Mouse (Mus musculus) embryonic facial prominence, embryonic 11.5 days (tissue): ENCODE data around the gene Slc25a34. TPM values are rescaled to one million over a fixed set of nuclear protein-coding genes. Genes with fewer than 3 reads are reported as not detected.

Experiments used
- ATAC-seq: fragments of 200-750 bp; cut with Nextera tagmentation; replicated peaks from 2 replicates; pipeline ENCODE4 v1.8.0; 2017; ENCODE audit warnings: low read depth; ENCODE audit not compliant: insufficient number of reproducible peaks, low FRiP score, low TSS enrichment
- DNase-seq: peaks from one replicate; pipeline ENCODE4 v3.0.0-alpha.2; 2015; ENCODE audit warnings: low spot score
- H3K27ac ChIP-seq: fragments of 300-500 bp; sonication (generic); replicated peaks from 2 replicates; pipeline ENCODE4 v1.5.1; 2014; ENCODE audit warnings: mild to moderate bottlenecking, low read depth, low read length, control low read depth
- H3K27me3 ChIP-seq: fragments of 300-500 bp; sonication (generic); 2 replicates; pipeline ENCODE4 v1.6.1; 2014; ENCODE audit warnings: mild to moderate bottlenecking, low read length, moderate library complexity, mixed read lengths; ENCODE audit not compliant: control insufficient read depth, insufficient read depth
- H3K36me3 ChIP-seq: fragments of 300-500 bp; sonication (generic); replicated peaks from 2 replicates; pipeline ENCODE4 v1.6.1; 2014; ENCODE audit warnings: low read depth, mild to moderate bottlenecking, low read length, moderate library complexity, mixed read lengths; ENCODE audit not compliant: control insufficient read depth, insufficient read depth
- H3K4me1 ChIP-seq: fragments of 300-500 bp; sonication (generic); 2 replicates; pipeline ENCODE4 v1.6.1; 2014; ENCODE audit warnings: low read length, mixed read lengths; ENCODE audit not compliant: control insufficient read depth, insufficient read depth
- H3K4me2 ChIP-seq: fragments of 300-500 bp; sonication (generic); 2 replicates; pipeline ENCODE4 v1.6.1; 2014; ENCODE audit warnings: low read depth, mild to moderate bottlenecking, control low read depth, low read length, moderate library complexity
- H3K4me3 ChIP-seq: fragments of 300-500 bp; sonication (generic); 2 replicates; pipeline ENCODE4 v1.5.1; 2014; ENCODE audit warnings: low read depth, low read length, control low read depth
- H3K9ac ChIP-seq: fragments of 300-500 bp; sonication (generic); replicated peaks from 2 replicates; pipeline ENCODE4 v1.6.1; 2014; ENCODE audit warnings: mild to moderate bottlenecking, control low read depth, low read length
- H3K9me3 ChIP-seq: fragments of 300-500 bp; sonication (generic); replicated peaks from 2 replicates; pipeline ENCODE4 v1.6.1; 2016; ENCODE audit warnings: mild to moderate bottlenecking, low read length, inconsistent platforms, mixed read lengths; ENCODE audit not compliant: control insufficient read depth
- WGBS: fragments of 180-500 bp; shearing (Covaris S2); extraction: QIAGEN DNeasy Blood & Tissue Kit; methylation state at CpG from one replicate; pipeline ENCODE4 v1.1.7; 2014; 5-methylcytosine and 5-hydroxymethylcytosine counted together
- polyA plus RNA-seq: library from polyadenylated mRNA; unstranded; fragments of >200 nt; fragmentation: Nextera tagmentation; extraction: Ambion mirVana; gene quantifications from 2 replicates; pipeline ENCODE4 v1.2.1, GENCODE M21; 2014

Slc25a34 gene
- polyA plus RNA-seq, result not detected in 2 replicates

DNA sequence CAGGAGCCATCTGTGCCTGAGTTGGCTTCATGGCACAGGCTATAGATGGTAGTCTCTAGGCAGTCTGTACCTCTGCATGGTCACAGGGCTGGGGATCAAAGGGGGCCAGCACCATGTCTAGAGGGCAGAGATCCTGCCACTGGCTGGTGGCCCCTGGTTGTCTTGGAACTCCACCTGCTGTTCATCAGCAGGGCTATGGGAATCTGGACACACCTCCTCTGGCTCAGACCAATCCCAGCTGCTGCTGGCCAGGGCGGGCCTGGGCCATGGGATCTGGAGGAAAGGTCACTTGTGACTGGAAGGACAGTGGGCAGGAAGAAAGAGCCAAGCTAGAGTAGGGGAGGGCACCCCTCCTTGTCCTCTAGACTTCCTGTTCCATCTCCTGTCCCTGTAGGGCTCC is at the start of gene Slc25a34:
TSS of gene Slc25a34 (minus strand) at position 156 of the 400 bp plus-strand sequence.
- Histone ChIP-seq H3K4me1 (no peaks in the 10 kb centered on the region), H3K36me3 (peaks cover 4% of the 10 kb centered on the region), H3K4me2 (no peak within 1 kb of the TSS), H3K9ac (no peak within 1 kb of the TSS), H3K4me3 (no peak within 1 kb of the TSS), H3K27me3 (no peaks in the 10 kb centered on the region), H3K27ac (no peak within 1 kb of the TSS), H3K9me3 (no peaks in the 10 kb centered on the region)
- DNase-seq, result no peak
- 40% methylated on average over 1 of the region's 1 CpGs for WGBS
- ATAC-seq, result no peak

DNA sequence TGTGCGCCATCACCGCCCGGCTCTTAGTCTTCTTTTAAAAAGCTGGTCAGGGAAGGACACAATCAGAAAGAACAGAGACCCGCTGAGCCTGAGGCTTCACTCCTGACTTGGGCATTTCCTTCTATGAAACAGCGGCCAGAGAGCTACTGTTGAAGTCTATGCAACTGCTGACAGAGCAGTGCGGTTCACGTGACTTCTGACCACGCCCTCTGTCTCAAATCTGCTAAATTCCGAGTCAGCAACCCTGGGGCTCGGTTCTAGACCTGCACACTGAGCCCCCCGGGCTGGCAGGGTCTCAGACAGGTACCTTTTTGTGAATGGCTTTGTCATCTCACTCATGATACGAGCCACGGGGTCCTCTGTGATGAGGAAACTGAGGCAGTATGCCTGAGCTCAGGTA is 48.7 kb upstream of the Slc25a34 start:
- no peak overlapping the region for H3K4me2 ChIP-seq
- no peak overlapping the region for H3K9ac ChIP-seq
- DNase-seq, result no peak
- no peak overlapping the region for H3K27ac ChIP-seq
- H3K9me3 ChIP-seq, result no peaks in the 10 kb centered on the region
- no peaks in the 10 kb centered on the region for H3K27me3 ChIP-seq
- no peaks in the 10 kb centered on the region for H3K36me3 ChIP-seq
- WGBS, result 81% methylated on average over 13 of the region's 13 CpGs
- no peak overlapping the region for H3K4me3 ChIP-seq
- ATAC-seq, result no peak
- H3K4me1 ChIP-seq, result no peaks in the 10 kb centered on the region

DNA sequence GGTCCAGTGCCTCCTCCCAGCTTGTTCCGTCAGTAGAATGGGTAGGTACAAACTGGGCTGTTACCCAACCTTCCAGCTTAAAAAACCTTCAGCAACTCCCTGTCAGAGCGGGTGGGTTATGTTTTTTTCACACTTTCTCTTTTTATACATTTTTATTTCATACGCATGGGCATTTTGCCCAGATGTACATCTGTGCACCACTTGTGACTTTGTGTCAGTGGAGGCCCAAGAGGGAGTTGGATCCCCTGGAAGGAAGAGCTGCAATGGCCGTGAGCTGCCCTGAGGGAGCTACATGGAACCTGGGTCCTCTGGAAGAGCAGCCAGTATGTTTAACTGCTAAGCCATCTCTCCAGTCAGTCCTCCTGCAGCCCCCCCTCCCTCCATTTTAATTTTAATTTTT is 47.8 kb upstream of the Slc25a34 start:
- ATAC-seq, result no peak
- H3K9me3 ChIP-seq, result no peaks in the 10 kb centered on the region
- H3K4me2 ChIP-seq, result no peak overlapping the region
- no peaks in the 10 kb centered on the region for H3K4me1 ChIP-seq
- WGBS, result 83% methylated on average over 4 of the region's 4 CpGs
- H3K4me3 ChIP-seq, result no peak overlapping the region
- no peaks in the 10 kb centered on the region for H3K27me3 ChIP-seq
- no peak overlapping the region for H3K27ac ChIP-seq
- no peak for DNase-seq
- no peak overlapping the region for H3K9ac ChIP-seq
- H3K36me3 ChIP-seq, result no peaks in the 10 kb centered on the region

DNA sequence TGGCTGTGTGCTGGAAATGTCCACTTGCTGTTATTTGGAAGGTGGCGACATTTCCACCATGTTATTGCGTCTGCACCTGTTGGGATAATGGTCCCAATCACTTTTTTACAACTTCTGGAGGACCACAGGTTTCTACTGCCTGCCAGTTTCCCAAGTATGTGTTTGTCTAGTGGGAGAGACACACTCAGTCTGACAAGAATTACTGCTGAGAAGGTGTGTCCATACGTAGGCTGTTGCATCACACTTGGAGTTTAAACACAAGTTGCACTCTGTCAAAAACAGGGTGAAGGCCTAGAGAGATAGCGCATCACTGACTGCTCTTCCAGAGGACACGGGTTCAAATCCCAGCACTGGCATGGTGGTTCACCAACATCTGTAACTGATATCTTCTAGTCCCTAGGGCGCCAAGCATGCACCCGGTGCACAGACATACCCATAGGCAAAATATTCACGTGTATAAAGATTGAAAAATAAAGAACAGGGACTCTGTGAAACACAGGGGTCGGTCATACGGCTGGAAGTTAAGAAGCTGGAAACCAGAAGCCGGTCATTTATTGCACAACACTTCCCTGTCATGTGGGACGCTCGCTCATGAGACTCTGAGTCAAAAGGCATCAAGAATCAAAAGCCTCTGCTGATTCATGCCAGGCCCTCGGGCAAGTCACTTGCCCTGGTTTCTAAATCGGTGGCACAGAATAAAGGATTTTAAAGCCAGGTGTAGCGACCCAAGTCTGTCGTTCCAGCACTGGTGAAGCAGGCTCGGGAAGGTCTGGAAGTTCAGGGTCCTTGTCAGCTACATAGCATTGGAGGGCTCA is 46.5 kb upstream of the Slc25a34 start:
- Histone ChIP-seq H3K4me2 (no peak overlapping the region), H3K4me3 (no peak overlapping the region), H3K27ac (no peak overlapping the region), H3K36me3 (no peaks in the 10 kb centered on the region), H3K9ac (no peak overlapping the region), H3K27me3 (no peaks in the 10 kb centered on the region), H3K4me1 (no peaks in the 10 kb centered on the region), H3K9me3 (no peaks in the 10 kb centered on the region)
- 83% methylated on average over 18 of the region's 18 CpGs for WGBS
- no peak for ATAC-seq
- no peak for DNase-seq

DNA sequence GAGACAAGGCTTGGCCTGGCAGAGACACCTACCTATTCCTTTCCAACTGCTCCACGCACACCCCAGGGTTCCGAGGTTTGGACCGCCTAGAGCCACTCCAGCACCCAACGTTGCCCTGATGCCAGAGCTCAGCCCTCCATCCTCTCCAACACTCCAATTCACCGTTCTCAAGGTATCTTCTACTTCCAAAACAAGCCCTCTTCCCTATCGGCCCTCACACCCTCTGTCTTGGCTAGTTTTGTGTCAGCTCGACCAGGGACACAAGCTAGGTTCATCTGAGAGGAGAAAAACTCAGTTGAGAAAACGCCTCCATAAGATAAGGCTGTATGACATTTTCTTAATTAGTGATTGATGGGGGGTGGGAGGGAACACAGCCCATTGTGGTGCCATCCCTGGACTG is 41.2 kb upstream of the Slc25a34 start, which contains the start of gene Plekhm2:
TSS of gene Plekhm2 (minus strand) at position 101 of the 400 bp plus-strand sequence.
- H3K36me3 ChIP-seq, result no peaks in the 10 kb centered on the region
- no peaks in the 10 kb centered on the region for H3K27me3 ChIP-seq
- H3K4me2 ChIP-seq, result peak within 1 kb of the TSS; percentile 87
- DNase-seq (no peak), ATAC-seq (peak; percentile 7; the same call in 1 of the 2 replicates)
- peak within 1 kb of the TSS; percentile 82 for H3K4me3 ChIP-seq
- H3K4me1 ChIP-seq, result peaks cover 5% of the 10 kb centered on the region
- WGBS, result 74% methylated on average over 8 of the region's 8 CpGs
- no peaks in the 10 kb centered on the region for H3K9me3 ChIP-seq
- H3K9ac ChIP-seq, result peak within 1 kb of the TSS; percentile 97
- peak within 1 kb of the TSS; percentile 35; the same call in 1 of the 2 replicates for H3K27ac ChIP-seq

DNA sequence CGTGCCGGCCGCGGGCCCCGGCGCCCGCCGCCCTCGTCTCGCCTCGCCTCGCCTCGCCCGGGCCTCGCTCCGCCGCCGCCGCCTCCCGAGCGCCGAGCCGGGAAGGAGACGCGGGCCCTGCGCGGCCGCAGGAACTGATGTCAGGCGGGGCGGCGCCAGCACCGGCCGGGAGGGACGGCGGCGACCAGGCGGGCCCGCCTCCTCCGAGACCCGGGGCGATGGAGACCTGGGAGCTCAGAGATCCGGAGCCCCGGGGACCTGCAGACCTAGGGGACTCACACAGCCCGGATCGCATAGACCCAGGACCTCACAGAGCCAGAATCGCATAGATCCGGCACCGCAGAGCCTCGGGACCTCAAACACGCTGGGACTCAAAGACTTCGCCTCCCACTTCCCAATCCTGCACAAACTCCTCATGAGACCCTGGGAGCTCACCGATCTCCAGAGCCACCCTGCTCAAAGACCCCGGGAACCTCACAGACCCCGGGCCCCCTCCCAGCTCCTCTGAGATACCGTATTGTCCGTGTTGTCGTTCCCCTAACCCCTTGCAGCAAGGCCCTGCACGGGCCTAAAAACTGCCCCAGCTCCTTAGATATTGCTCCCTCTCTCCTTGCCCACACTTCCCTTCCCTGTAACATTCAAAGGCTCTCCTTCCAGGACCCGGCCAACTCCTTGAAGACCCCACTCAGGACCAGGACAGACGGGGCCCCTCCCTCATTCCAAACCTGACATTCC is 40.6 kb upstream of the Slc25a34 start:
- Histone ChIP-seq H3K9ac (peak overlapping the region; percentile 97), H3K9me3 (no peaks in the 10 kb centered on the region), H3K36me3 (no peaks in the 10 kb centered on the region), H3K4me2 (peak overlapping the region; percentile 87), H3K4me1 (peaks cover 5% of the 10 kb centered on the region), H3K27me3 (no peaks in the 10 kb centered on the region), H3K27ac (peak overlapping the region; percentile 35; the same call in 1 of the 2 replicates), H3K4me3 (peak overlapping the region; percentile 82)
- peak; percentile 72 for DNase-seq
- ATAC-seq, result peak; percentile 70
- WGBS, result 1% methylated on average over 52 of the region's 60 CpGs

DNA sequence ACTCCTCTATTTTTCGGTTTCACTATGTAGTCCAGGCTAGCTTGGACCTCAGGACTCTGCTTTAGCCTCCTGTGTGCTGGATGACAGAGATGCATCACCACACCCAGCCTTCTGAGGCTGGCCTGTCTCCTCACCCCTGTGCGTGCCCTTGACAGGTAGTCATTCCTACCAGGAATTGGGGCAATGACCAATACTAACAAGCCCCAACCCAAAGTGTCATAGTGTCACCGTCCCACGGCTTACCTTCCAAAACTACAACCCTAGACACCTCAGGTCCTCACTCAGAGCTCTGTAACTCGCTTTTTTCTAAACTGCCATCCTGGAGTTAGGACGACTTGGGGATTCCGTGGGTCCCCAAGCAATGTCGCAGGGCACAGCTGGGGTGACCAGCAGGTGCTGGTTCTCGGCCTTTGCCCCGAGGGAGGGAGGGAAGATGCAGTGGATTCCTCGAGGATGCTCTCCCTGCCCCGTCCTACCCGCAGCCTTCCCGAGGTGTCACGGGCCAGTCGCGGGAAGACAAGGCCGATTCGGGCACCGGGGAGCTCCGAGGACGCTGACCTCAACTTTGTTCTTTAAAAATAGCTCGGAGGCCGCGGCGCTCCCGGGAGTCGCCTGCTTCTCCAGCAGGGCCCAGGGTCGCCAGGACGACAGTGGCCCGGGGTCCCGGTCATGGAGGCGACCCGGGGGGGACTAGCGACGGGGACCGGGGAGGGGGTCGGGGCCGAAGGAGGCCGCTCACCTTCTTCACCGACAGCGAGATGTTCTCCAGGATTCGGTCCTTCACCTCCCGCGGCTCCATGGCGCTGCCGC is 39.7 kb upstream of the Slc25a34 start:
- H3K4me1 ChIP-seq, result peaks cover 5% of the 10 kb centered on the region
- H3K27ac ChIP-seq, result no peak overlapping the region
- 4% methylated on average over 34 of the region's 47 CpGs for WGBS
- H3K9me3 ChIP-seq, result no peaks in the 10 kb centered on the region
- DNase-seq (peak; percentile 43), ATAC-seq (peak; percentile 24; the same call in 1 of the 2 replicates)
- H3K27me3 ChIP-seq, result no peaks in the 10 kb centered on the region
- H3K36me3 ChIP-seq, result no peaks in the 10 kb centered on the region
- H3K9ac ChIP-seq, result peak overlapping the region; percentile 97
- peak overlapping the region; percentile 82 for H3K4me3 ChIP-seq
- peak overlapping the region; percentile 87 for H3K4me2 ChIP-seq
